Mouse (Mus musculus) heart, postnatal 25 days (tissue): ENCODE measurements at regions not wholly inside any gene's neighbourhood (a gene's known extent, or its start where the extent isn't known, plus 50 kb on each side); places are given as distances from the start of the nearest gene placed in this dataset.

Experiments
- DNase-seq: peaks from one replicate; pipeline ENCODE4 v3.0.0; 2022; ENCODE audit warnings: low spot score
- intact Hi-C: fragments of 180-260 bp; cut with DNase I; formaldehyde crosslinking; loops from one replicate; pipeline ENCODE4 v1.15.1; 2025

DNA sequence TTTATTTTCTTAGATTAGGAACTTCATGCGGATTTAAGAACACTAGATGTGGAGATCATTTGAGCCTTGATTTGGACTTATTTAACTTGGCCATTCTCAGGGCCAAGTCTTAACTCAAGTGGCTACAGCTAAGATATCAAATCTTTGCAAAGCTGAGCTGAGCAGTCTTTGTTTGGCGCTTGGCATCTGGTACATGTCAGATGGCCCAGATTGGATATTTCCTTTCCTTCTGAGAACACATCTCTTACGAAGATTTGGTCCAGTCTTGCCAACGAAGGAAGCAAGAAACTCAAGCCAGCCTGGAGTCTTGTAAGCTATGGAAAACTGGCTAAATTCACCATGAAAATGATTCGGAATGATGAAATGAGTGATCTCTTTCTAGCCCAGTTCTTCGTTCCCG, 59.1 kb upstream of the Cdc42ep3 start:
- DNase-seq, result no peak
- intact Hi-C loops, result no loop called here

- intact Hi-C loops, result no loop called here
- no peak for DNase-seq
These were observed 63.1 kb upstream of the Cdc42ep3 start for GRCm38 (mm10) chr17:79417953-79418352.

DNA sequence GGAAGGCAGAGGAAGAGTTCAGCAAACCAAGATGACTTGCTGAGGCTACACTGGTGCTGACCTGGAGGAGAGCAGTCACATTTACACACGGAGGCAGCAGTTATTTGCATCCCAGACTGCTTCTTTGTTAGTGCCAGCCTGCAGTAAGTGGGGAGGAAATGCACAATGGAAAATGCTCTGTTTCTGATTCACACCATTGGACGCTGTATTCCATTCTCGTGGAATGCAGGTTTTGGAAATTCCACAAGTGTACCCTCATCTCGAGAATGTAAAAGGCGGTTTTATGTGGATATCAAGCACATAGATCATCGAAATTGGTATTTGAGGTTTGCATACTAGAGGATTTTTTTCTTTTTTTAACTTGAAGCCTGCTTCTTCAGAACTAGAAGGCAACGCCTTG, 66.7 kb upstream of the Cdc42ep3 start:
- intact Hi-C loops, result no loop called here
- DNase-seq, result no peak

- intact Hi-C loops, result no loop called here
These were observed 84.3 kb upstream of the Cdc42ep3 start for GRCm38 (mm10) chr17:79439182-79439581.

GRCm38 (mm10) chr17:79442507-79443115, 87.7 kb upstream of the Cdc42ep3 start:
- intact Hi-C loops, result no loop called here
- no peak for DNase-seq

More at GRCm38 (mm10) chr17:79439182-79439581, 84.3 kb upstream of the Cdc42ep3 start:
- DNase-seq, result no peak

DNA sequence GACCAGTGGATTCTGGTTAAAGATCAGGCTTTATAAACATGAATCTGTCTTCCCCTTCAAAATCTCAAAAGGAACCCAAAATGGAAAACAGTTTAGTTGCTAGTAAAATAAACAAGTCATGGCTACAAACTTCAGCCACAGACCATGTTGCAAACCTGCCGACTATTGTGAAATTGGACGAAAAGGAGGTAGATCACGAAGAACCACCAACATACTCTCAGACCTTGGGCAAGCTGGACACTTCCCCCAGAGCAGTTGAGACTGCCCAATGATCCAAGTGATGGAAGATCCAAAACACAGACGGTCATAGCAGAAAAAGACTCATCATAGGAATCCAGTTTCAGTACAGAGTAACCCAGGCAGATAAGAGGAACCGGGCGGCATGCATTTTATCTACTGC, 92.3 kb upstream of the Cdc42ep3 start:
- no peak for DNase-seq

GRCm38 (mm10) chr17:79451141-79451860, 96.4 kb upstream of the Cdc42ep3 start:
- no peak for DNase-seq
- intact Hi-C loops, result loop anchor here (5.0 kb wide), 1 partner anchor 94 kb away; the partner anchor contains the start of gene Cdc42ep3

More for the DNA sequence above, 92.3 kb upstream of the Cdc42ep3 start:
- intact Hi-C loops, result no loop called here

- intact Hi-C loops, result loop anchor here (5.0 kb wide), 1 partner anchor 97 kb away; the partner anchor contains the start of gene Cdc42ep3
- DNase-seq, result no peak
These were observed 98.9 kb upstream of the Cdc42ep3 start for GRCm38 (mm10) chr17:79453825-79454224.

- no peak for DNase-seq
- intact Hi-C loops, result loop anchor here (5.0 kb wide), 1 partner anchor 97 kb away; the partner anchor contains the start of gene Cdc42ep3
These were observed 99.6 kb upstream of the Cdc42ep3 start for GRCm38 (mm10) chr17:79454526-79454925.

DNA sequence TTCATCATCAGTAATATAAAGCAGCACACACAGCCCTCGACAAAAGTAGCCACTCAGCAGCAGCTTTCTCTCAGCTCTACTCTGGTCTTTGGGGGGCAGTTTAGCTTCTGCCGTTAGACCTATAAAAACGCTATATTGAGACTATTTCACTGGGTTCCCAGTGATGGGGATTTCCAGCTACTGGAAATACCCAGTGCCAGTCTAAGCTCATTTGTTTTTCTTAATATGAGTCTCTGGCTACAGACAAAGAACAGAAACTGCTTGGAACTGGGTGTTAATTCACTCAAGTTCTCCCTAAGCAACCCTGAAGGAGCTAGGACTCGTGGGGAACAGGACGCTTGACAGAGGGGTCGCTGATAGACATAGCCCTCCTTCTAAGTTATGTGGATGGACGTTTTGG, 100.3 kb upstream of the Cdc42ep3 start:
- no peak for DNase-seq
- intact Hi-C loops, result no loop called here

DNA sequence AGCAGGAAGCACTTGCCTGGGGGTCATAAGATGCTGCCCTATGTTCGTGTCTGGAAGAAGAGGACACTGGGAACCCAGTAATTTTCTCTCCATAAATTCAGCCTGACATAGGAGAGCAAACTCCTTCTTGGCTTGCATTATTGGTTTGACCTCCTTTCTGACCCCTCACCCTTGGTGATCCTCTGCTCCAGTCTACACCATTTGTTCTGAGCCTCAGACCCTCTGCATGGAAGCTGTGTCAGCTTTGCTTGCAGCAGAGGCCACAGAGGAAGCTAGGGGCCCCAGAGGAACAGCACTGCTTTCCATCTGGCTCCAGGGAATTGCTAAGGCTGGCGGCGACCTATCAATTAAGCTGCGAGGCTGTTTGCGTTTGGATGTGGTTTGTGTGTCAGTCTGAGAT, 102.7 kb upstream of the Cdc42ep3 start:
- intact Hi-C loops, result no loop called here
- DNase-seq, result no peak

GRCm38 (mm10) chr17:79461681-79462091, 106.8 kb upstream of the Cdc42ep3 start:
- intact Hi-C loops, result no loop called here
- no peak for DNase-seq

DNA sequence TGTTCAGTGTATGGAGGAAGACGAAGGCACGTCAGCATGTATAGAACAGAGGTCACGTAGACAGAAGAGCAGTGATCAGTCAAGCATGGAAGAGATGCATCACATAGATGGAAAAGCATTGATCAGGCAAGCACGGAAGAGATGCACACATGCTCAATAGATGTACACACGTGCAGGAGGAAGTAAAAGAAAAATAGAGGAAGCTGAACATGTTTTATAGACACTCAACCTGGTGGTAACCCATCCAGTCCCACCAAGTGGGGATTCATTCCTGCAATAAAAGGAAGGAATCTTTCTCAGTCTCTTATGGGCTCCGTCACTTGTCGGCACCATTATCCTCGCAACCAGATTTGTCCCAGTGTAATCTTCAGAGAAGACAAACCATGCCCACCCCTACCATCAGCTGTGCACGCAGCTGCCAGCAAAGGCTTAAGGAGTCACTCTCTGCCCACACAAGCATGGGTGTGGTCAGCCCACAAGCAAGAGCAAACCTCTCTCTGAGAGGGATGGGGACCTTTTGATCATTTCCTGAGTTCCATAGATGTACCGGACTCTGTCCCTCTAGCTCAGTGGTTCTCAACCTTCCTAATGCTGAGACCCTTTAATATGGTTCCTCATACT, 108.3 kb upstream of the Cdc42ep3 start:
- no peak for DNase-seq
- intact Hi-C loops, result no loop called here

DNA sequence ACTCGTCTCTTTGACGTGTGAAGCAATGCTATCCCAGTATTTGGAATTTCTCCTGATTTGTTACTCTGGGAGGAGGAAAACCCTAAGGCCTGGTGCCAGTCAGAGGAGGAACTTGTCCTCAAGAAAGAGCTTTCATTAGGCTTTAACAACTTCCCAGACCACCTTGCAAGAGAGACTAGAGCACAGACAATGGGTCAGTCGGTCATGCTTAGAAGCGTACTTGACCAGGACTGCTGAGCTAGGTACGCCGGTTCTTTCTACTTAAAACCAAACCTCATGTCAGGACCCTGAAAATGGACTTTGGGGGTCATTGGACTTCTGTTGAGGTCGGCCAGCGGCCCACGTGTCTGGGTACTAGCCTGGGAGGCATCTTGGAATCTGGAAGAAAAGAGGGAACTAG, 110.8 kb upstream of the Cdc42ep3 start:
- no peak for DNase-seq
- intact Hi-C loops, result no loop called here

DNA sequence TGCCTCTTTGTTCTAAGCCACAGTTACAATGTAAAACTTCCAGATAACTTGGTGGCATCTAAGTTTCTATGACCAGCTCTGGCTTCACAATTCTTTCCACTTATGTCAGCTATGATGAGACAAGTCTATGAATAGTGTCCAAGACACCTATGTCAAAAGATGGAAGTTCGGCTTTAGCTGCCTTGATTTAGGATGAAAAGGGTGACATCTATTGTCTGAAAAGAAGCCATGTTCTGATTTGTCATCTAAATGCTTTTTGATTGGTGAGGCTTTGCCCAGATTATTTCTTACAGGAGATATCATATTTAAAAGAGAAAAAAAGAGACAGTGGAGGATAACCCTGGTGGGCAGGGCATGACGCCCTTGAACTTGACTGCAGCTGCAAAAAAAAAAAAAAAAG, 116.7 kb upstream of the Cdc42ep3 start:
- intact Hi-C loops, result no loop called here
- no peak for DNase-seq

- intact Hi-C loops, result no loop called here
- no peak for DNase-seq
These were observed 117.5 kb upstream of the Cdc42ep3 start for GRCm38 (mm10) chr17:79472106-79472995.

DNA sequence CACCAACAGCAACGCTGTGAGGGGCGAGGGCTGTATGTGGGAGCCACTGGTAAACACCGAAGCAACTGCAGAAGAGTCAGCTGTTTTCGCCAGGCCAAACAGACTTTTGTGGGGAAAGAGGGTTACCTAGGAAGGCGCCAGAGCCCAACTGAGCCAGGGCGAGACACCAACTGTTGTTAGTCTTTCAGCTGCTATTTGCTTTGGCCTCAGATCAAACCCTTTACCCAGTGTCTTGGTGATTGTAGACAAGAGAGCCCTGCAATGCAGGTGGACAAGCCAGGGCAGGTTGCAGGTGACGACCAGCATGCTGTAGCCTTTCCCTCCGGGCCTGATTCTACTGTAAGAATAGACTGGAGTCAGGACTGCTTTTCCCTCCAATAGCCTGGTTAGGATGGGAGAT, 121.8 kb upstream of the Cdc42ep3 start:
- intact Hi-C loops, result no loop called here
- DNase-seq, result no peak

DNA sequence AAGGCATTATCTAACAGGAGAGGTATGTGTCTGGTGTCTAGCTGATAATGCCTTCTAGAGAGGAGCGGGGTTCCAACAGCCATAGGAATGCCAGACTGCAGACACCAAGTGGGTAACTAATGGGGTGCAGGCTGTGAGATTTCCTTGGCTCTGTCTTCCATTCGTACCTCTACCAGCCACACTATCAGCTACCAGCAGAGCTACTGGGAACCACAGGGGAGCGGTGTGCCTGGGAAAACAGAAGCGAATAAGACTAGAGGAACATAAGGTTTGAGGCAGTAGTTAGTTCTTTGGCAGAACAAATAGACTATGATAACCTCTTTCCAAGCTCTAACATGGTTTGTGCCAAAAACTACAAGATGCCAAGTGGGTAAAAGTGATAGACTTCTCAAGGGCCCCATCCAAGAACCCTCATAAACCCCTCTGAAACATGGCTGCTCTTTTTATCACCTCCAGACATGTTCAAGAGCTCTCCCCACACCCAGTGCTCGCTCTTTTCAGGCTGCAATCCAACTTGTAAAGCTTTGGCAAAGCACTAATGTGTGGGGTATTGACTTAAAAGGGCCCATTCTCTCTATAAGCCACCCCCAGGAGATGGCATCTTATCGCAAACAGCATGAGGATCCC, 126.3 kb upstream of the Cdc42ep3 start:
- intact Hi-C loops, result no loop called here
- DNase-seq, result no peak

GRCm38 (mm10) chr17:79481936-79482335, 127.0 kb upstream of the Cdc42ep3 start:
- intact Hi-C loops, result no loop called here
- DNase-seq, result no peak

DNA sequence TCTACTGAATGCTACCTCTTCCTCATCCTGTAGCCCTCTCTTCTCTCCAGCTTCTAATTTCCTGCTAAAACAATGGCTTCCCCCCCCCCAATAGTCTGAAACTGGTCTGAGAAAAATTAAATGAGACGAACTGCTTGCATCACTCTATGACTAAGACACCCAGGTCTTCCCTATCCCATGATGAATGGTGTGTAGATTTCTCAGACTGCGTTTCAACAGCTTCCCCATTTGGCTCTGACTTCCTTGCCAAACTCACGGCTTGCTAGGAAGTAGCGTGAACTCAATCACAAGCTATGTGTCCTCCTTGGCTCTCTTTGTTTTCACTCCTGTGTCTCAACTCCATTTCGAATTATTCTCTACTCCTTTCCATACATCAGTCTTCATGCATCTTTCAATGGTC, 126.4 kb upstream of the Rmdn2 start:
- DNase-seq, result no peak
- intact Hi-C loops, result no loop called here
